ENCODE assay signal across 19 mouse cellular contexts in the genomic region with DNA sequence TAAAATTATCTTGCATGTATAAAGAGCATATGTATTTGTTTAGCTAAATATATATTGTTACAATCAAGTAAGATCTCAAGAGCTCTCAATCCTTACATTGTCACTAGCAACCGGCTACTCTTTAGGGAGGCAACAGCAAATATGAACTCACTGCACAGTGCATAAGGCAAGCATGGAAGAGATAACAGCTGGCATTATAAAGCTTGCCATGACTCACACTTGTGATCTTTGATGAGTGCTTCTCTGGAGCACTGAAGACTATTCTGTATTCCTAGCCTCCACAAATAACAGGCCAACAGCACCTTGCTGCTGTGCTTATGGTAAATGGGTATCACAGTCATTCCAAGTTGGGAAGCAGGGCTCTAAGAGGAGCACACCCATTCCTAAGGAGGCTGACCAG.
DNase-seq lines count a peak whose midpoint lies in the region; ATAC-seq and TF ChIP-seq lines count a peak whose summit lies in the region.
"Had no signal": no experiment of that assay in that cellular context is flagged by ENCODE, and none has a peak within 500 bp of the region (broad histone marks: within the 10 kb centered on the region; RNA-seq: fewer than 3 reads in every experiment).

No protein-coding gene starts in this region.

- H3K27me3 ChIP-seq in midbrain, embryonic 15.5 days (replicated peaks): no peaks in the 10 kb centered on the region
- no peaks in the 10 kb centered on the region for H3K27me3 ChIP-seq in midbrain, embryonic 14.5 days (ENCODE audit: control insufficient read depth, insufficient read depth, low read length)
- H3K27me3 ChIP-seq: embryonic facial prominence, embryonic 12.5 days; forebrain, embryonic 12.5 days; heart, embryonic 12.5 days; hindbrain, embryonic 15.5 days; Patski had no signal

- H3K4me2 ChIP-seq in midbrain, embryonic 15.5 days: no peak overlapping the region
- H3K4me2 ChIP-seq in midbrain, embryonic 14.5 days (ENCODE audit: low read length): no peak overlapping the region
- H3K4me2 ChIP-seq: embryonic facial prominence, embryonic 12.5 days; forebrain, embryonic 12.5 days; heart, embryonic 12.5 days; hindbrain, embryonic 15.5 days had no signal

- no peak for TF ChIP-seq POLR2A in olfactory bulb, adult 2 months (IDR thresholded peaks at IDR 0.05; ENCODE audit: insufficient read depth, low read depth, low read length)

- no peaks in the 10 kb centered on the region for H3K4me1 ChIP-seq in midbrain, embryonic 15.5 days
- no peaks in the 10 kb centered on the region for H3K4me1 ChIP-seq in midbrain, embryonic 14.5 days (ENCODE audit: control insufficient read depth, insufficient read depth, low read length)
- H3K4me1 ChIP-seq in olfactory bulb, adult 2 months (ENCODE audit: control insufficient read depth, insufficient read depth, low read length): no peaks in the 10 kb centered on the region
- H3K4me1 ChIP-seq: embryonic facial prominence, embryonic 12.5 days; forebrain, embryonic 12.5 days; heart, embryonic 12.5 days; hindbrain, embryonic 15.5 days had no signal

- no peaks in the 10 kb centered on the region for H3K36me3 ChIP-seq in midbrain, embryonic 15.5 days (replicated peaks)
- no peaks in the 10 kb centered on the region for H3K36me3 ChIP-seq in midbrain, embryonic 14.5 days (ENCODE audit: control insufficient read depth, insufficient read depth, low read length)
- H3K36me3 ChIP-seq: embryonic facial prominence, embryonic 12.5 days; forebrain, embryonic 12.5 days; heart, embryonic 12.5 days; hindbrain, embryonic 15.5 days had no signal

- ATAC-seq in cerebellum, adult (ENCODE audit: insufficient number of reproducible peaks, low FRiP score, low TSS enrichment): peak; percentile 45; the same call in 1 of the 2 replicates
- peak; percentile 62; the same call in 1 of the 2 replicates for ATAC-seq in midbrain, embryonic 15.5 days (replicated peaks)
- ATAC-seq in midbrain, embryonic 14.5 days (ENCODE audit: low FRiP score, low TSS enrichment): no peak
- ATAC-seq: activated CD4-positive, CD25-positive, alpha-beta regulatory T cell, adult 4 months; intestine, embryonic 16.5 days; Patski had no signal

- TF ChIP-seq CTCF in olfactory bulb, adult 2 months (IDR thresholded peaks at IDR 0.05; ENCODE audit: insufficient read depth, low read depth, low read length): no peak

- no peak overlapping the region for H3K27ac ChIP-seq in midbrain, embryonic 15.5 days
- H3K27ac ChIP-seq in midbrain, embryonic 14.5 days (replicated peaks; ENCODE audit: low read depth, low read length): no peak overlapping the region
- H3K27ac ChIP-seq in olfactory bulb, adult 2 months (ENCODE audit: insufficient read depth, low read depth, low read length): 0 out of 2 replicates have a peak overlapping the region, but pooled peaks have one; percentile 57
- H3K27ac ChIP-seq: embryonic facial prominence, embryonic 12.5 days; forebrain, embryonic 12.5 days; hindbrain, embryonic 15.5 days had no signal

- H3K4me3 ChIP-seq in midbrain, embryonic 15.5 days: no peak overlapping the region
- H3K4me3 ChIP-seq in midbrain, embryonic 14.5 days (replicated peaks; ENCODE audit: low read depth, low read length): no peak overlapping the region
- no peak overlapping the region for H3K4me3 ChIP-seq in olfactory bulb, adult 2 months (ENCODE audit: insufficient read depth, low read depth, low read length)
- H3K4me3 ChIP-seq: embryonic facial prominence, embryonic 12.5 days; forebrain, embryonic 12.5 days; heart, embryonic 12.5 days; hindbrain, embryonic 15.5 days had no signal

- no peak overlapping the region for H3K9ac ChIP-seq in midbrain, embryonic 15.5 days
- H3K9ac ChIP-seq in midbrain, embryonic 14.5 days (replicated peaks; ENCODE audit: low read length): no peak overlapping the region
- H3K9ac ChIP-seq: embryonic facial prominence, embryonic 12.5 days; forebrain, embryonic 12.5 days; heart, embryonic 12.5 days; hindbrain, embryonic 15.5 days had no signal

- H3K9me3 ChIP-seq in midbrain, embryonic 15.5 days: no peaks in the 10 kb centered on the region
- no peaks in the 10 kb centered on the region for H3K9me3 ChIP-seq in midbrain, embryonic 14.5 days (ENCODE audit: control insufficient read depth, low read length)
- H3K9me3 ChIP-seq: embryonic facial prominence, embryonic 12.5 days; forebrain, embryonic 12.5 days; heart, embryonic 12.5 days; hindbrain, embryonic 15.5 days had no signal

- WGBS in midbrain, embryonic 15.5 days: 85% methylated on average over 1 of the region's 1 CpGs
- 87% methylated on average over 1 of the region's 1 CpGs for WGBS in midbrain, embryonic 14.5 days
- WGBS in olfactory bulb, adult 2 months: 49% methylated on average over 1 of the region's 1 CpGs

- no peak for DNase-seq in cerebellum, adult 11 months
- no peak for DNase-seq in midbrain, embryonic 14.5 days
- DNase-seq in 3T3-L1 (ENCODE audit: low read depth, low spot score): peak; percentile 3
- DNase-seq in frontal cortex, postnatal 10 days (ENCODE audit: low spot score in 2 of 2): no peak
- DNase-seq: adrenal gland, postnatal 14 days; cerebellum, adult 11-12 months; cerebellum, adult 9-10 months; cerebellum, postnatal 25 days; gastrocnemius, postnatal 14 days had no signal
